Mouse (Mus musculus) liver, postnatal 0 days (tissue): Measurements from ENCODE around the gene 9530053A07Rik. TPM values are rescaled to one million over a fixed set of nuclear protein-coding genes. Genes with fewer than 3 reads are reported as not detected.
"Not testable (repeated sequence)": the region's sequence is repeated elsewhere in the genome, so short reads cannot be mapped to it uniquely, and the experiment has no call there.

Experiments used
- ATAC-seq: fragments of 200-750 bp; cut with Nextera tagmentation; 2 replicates; pipeline ENCODE4 v1.8.0; 2017; ENCODE audit warnings: mild to moderate bottlenecking, moderate library complexity
- DNase-seq: peaks from one replicate; pipeline ENCODE4 v3.0.0-alpha.2; 2016
- H3K27ac ChIP-seq: fragments of 300-500 bp; sonication (generic); 2 replicates; pipeline ENCODE4 v1.5.1; 2014; ENCODE audit warnings: antibody characterized with exemption, moderate library complexity, mild to moderate bottlenecking, low read depth
- H3K27me3 ChIP-seq: fragments of 300-500 bp; sonication (generic); 2 replicates; pipeline ENCODE4 v1.6.1; 2014; ENCODE audit warnings: low read length, control low read depth, mixed read lengths; ENCODE audit not compliant: insufficient read depth
- H3K36me3 ChIP-seq: fragments of 300-500 bp; sonication (generic); replicated peaks from 2 replicates; pipeline ENCODE4 v1.6.1; 2014; ENCODE audit warnings: mild to moderate bottlenecking, control low read depth, low read length, moderate library complexity, mixed read lengths; ENCODE audit not compliant: insufficient read depth
- H3K4me1 ChIP-seq: fragments of 300-500 bp; sonication (generic); 2 replicates; pipeline ENCODE4 v1.6.1; 2014; ENCODE audit warnings: antibody characterized with exemption, mild to moderate bottlenecking, control low read depth; ENCODE audit not compliant: insufficient read depth
- H3K4me2 ChIP-seq: fragments of 300-500 bp; sonication (generic); 2 replicates; pipeline ENCODE4 v1.6.1; 2014; ENCODE audit warnings: low read depth, mild to moderate bottlenecking, low read length, moderate library complexity, mixed read lengths
- H3K4me3 ChIP-seq: fragments of 300-500 bp; sonication (generic); 2 replicates; pipeline ENCODE4 v1.5.1; 2014; ENCODE audit warnings: low read depth, low read length
- H3K9ac ChIP-seq: fragments of 300-500 bp; sonication (generic); replicated peaks from 2 replicates; pipeline ENCODE4 v1.6.1; 2014; ENCODE audit warnings: mild to moderate bottlenecking, moderate library complexity
- H3K9me3 ChIP-seq: fragments of 300-500 bp; sonication (generic); 2 replicates; pipeline ENCODE4 v1.6.1; 2016; ENCODE audit warnings: mild to moderate bottlenecking, control low read depth, low read length, mixed read lengths
- CTCF ChIP-seq: sonication (generic); IDR thresholded peaks from 2 replicates; pipeline ENCODE4 v1.5.1; 2016; ENCODE audit warnings: antibody characterized with exemption, low read depth
- EP300 ChIP-seq: IDR thresholded peaks from 2 replicates; pipeline ENCODE4 v1.6.1; 2016; ENCODE audit warnings: antibody characterized with exemption, low read depth, mild to moderate bottlenecking
- WGBS: fragments of 180-500 bp; shearing (Covaris S2); extraction: QIAGEN DNeasy Blood & Tissue Kit; methylation state at CpG from one replicate; pipeline ENCODE4 v1.1.7; 2014; ENCODE audit not compliant: insufficient replicate concordance; 5-methylcytosine and 5-hydroxymethylcytosine counted together
- polyA plus RNA-seq: library from polyadenylated mRNA; unstranded; fragments of >200 nt; fragmentation: Nextera tagmentation; extraction: Ambion mirVana; gene quantifications from 2 replicates; pipeline ENCODE4 v1.2.1, GENCODE M21; 2015

The 9530053A07Rik gene
- polyA plus RNA-seq, 1 experiment from 2014 or later: not detected

GRCm38 (mm10) chr7:28151584-28152221 lies 22.4 kb downstream of the 9530053A07Rik start:
- 10% methylated on average over 13 of the region's 13 CpGs for WGBS
- Histone ChIP-seq H3K4me3 (no peak overlapping the region), H3K27ac (no peak overlapping the region), H3K4me1 (no peaks in the 10 kb centered on the region), H3K9me3 (no peaks in the 10 kb centered on the region), H3K4me2 (0 out of 2 replicates have a peak overlapping the region, but pooled peaks have one; percentile 22), H3K9ac (no peak overlapping the region), H3K27me3 (no peaks in the 10 kb centered on the region), H3K36me3 (no peaks in the 10 kb centered on the region)
- TF ChIP-seq EP300 (no peak), CTCF (peak; percentile 75)
- ATAC-seq (no peak), DNase-seq (peak; percentile 68)

- H3K4me2 ChIP-seq, DNase-seq, ATAC-seq, H3K4me1 ChIP-seq, H3K27me3 ChIP-seq, H3K9ac ChIP-seq, H3K4me3 ChIP-seq, H3K9me3 ChIP-seq, H3K27ac ChIP-seq, H3K36me3 ChIP-seq: not testable (repeated sequence)
- 54% methylated on average over 5 of the region's 5 CpGs for WGBS
These were observed 24.3 kb downstream of the 9530053A07Rik start for GRCm38 (mm10) chr7:28153595-28153994.

- TF ChIP-seq EP300 (no peak), CTCF (no peak)
- DNase-seq (no peak), ATAC-seq (no peak)
- Histone ChIP-seq H3K4me3 (no peak overlapping the region), H3K9ac (no peak overlapping the region), H3K4me1 (no peaks in the 10 kb centered on the region), H3K9me3 (no peaks in the 10 kb centered on the region), H3K27ac (no peak overlapping the region), H3K4me2 (no peak overlapping the region), H3K27me3 (no peaks in the 10 kb centered on the region), H3K36me3 (no peaks in the 10 kb centered on the region)
- 37% methylated on average over 6 of the region's 6 CpGs for WGBS
These were observed 30.0 kb downstream of the 9530053A07Rik start for GRCm38 (mm10) chr7:28159292-28159691.

- WGBS: 76% methylated on average over 3 of the region's 3 CpGs
- H3K27me3 ChIP-seq: no peaks in the 10 kb centered on the region
- H3K4me3 ChIP-seq: no peak overlapping the region
- TF ChIP-seq EP300 (no peak), CTCF (no peak)
- H3K4me1 ChIP-seq: no peaks in the 10 kb centered on the region
- no peaks in the 10 kb centered on the region for H3K36me3 ChIP-seq
- no peak overlapping the region for H3K27ac ChIP-seq
- no peak overlapping the region for H3K9ac ChIP-seq
- H3K4me2 ChIP-seq: no peak overlapping the region
- H3K9me3 ChIP-seq: no peaks in the 10 kb centered on the region
- DNase-seq (no peak), ATAC-seq (no peak)
These were observed 30.6 kb downstream of the 9530053A07Rik start for GRCm38 (mm10) chr7:28159893-28160292.

GRCm38 (mm10) chr7:28161163-28161749 lies 32.0 kb downstream of the 9530053A07Rik start:
- no peak for TF ChIP-seq CTCF
- H3K36me3 ChIP-seq: no peaks in the 10 kb centered on the region
- ATAC-seq (no peak), DNase-seq (no peak)
- no peaks in the 10 kb centered on the region for H3K4me1 ChIP-seq
- H3K4me3 ChIP-seq: no peak overlapping the region
- no peak overlapping the region for H3K27ac ChIP-seq
- H3K9me3 ChIP-seq: peaks cover 4% of the 10 kb centered on the region; the same call in 1 of the 2 replicates
- no peak overlapping the region for H3K9ac ChIP-seq
- 45% methylated on average over 9 of the region's 9 CpGs for WGBS
- no peaks in the 10 kb centered on the region for H3K27me3 ChIP-seq
- no peak overlapping the region for H3K4me2 ChIP-seq

- H3K9ac ChIP-seq: no peak overlapping the region
- DNase-seq: no peak
- H3K36me3 ChIP-seq: no peaks in the 10 kb centered on the region
- no peak for ATAC-seq
- H3K27ac ChIP-seq: no peak overlapping the region
- H3K4me2 ChIP-seq: no peak overlapping the region
- no peaks in the 10 kb centered on the region for H3K27me3 ChIP-seq
- H3K9me3 ChIP-seq: peaks cover 4% of the 10 kb centered on the region; the same call in 1 of the 2 replicates
- H3K4me3 ChIP-seq: no peak overlapping the region
- TF ChIP-seq EP300 (no peak), CTCF (peak; percentile 36)
- peaks cover 6% of the 10 kb centered on the region for H3K4me1 ChIP-seq
- 71% methylated on average over 6 of the region's 6 CpGs for WGBS
These were observed 36.1 kb downstream of the 9530053A07Rik start for GRCm38 (mm10) chr7:28165406-28165805.
